Mouse (Mus musculus): Measurements from ENCODE around the gene Rbm4.

Gene Rbm4

DNA sequence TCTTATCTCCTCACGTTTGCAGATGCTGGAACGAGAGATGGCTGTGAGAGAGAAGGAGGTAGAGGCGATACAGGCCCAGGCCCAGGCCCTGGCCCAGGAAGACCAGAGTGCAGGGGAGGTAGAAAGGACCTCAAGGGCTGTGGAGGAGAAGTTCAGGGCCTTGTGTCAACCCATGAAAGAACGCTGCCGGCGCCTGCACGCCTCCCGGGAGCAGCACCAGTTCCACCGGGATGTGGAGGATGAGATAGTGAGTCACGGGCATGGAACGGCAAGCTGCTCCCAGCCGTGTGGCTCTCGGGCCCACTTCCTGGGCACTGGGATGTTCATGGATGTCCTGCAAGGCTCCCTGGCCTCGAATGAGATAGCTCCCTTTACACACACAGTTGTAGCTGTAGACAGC lies 49.7 kb downstream of the Rbm4 start:
- in situ Hi-C loops (cut with MboI; ENCODE audit: unreplicated experiment in 2 of 2): loop anchor here (5.0 kb wide), 2 partner anchors 112 to 247 kb away; partner anchors contain the start of gene 2010003K11Rik (in 2 of the 2)

DNA sequence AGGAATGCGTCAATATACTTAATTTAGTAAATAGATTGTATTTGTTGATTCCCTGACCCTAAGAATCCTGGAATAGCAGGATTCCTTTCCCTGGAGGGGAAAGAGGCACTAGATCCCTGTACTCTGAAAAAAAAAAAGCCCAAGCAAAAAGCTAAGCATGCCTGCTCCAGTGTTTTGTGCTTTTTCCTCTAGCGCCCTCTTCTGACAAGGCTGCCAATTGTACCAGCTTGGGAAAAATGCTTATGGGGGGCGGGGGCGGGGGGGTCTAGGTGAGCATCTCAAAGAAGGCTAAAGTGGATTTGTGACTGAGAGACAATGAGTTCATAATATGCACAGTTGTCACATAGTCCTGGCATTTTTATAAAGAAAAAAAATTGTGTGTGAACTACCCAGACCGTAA lies 50.2 kb downstream of the Rbm4 start:
- in situ Hi-C loops (cut with MboI; ENCODE audit: unreplicated experiment in 2 of 2): loop anchor here (5.0 kb wide), 2 partner anchors 111 to 246 kb away; partner anchors contain the start of gene 2010003K11Rik (in 2 of the 2)

DNA sequence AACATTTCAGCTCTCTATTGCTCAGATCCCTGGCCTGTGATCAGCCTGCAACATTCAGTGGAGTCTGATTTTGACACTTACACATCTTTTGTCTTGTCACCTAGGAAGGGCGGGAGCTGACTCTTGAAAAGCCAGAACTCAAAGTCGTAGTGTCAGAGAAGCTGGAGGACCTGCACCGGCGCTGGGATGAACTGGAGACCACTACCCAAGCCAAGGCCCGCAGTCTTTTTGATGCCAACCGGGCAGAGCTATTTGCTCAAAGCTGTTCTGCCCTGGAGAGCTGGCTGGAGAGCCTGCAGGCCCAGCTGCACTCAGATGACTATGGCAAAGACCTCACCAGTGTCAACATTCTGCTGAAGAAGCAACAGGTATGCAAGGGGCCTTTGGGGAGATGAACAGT lies 51.5 kb downstream of the Rbm4 start:
- in situ Hi-C loops (cut with MboI; ENCODE audit: unreplicated experiment in 2 of 2): loop anchor here (5.0 kb wide), 2 partner anchors 110 to 245 kb away; partner anchors contain the start of gene 2010003K11Rik (in 2 of the 2)

DNA sequence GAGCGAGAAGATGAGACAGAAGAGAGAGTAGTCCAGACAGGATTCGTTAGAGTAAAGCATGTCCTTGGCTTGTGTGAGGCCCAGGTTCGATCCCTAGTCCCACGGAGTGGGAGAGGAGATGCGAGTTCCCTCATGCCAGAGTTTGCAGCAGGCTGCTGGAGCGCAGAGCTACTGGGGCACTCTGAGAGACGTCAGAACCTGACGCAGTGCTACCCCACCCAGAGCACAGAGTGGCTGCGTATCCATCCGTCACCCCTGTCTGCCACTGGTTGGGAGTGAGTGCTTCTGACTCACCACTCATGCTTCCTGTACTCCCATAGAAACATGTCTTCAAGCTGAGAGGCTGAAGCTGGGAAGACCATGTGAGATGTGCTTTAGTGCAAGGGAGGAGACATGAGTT lies 52.2 kb downstream of the Rbm4 start:
- in situ Hi-C loops (cut with MboI; ENCODE audit: unreplicated experiment in 2 of 2): loop anchor here (5.0 kb wide), 2 partner anchors 109 to 244 kb away; partner anchors contain the start of gene 2010003K11Rik (in 2 of the 2)

DNA sequence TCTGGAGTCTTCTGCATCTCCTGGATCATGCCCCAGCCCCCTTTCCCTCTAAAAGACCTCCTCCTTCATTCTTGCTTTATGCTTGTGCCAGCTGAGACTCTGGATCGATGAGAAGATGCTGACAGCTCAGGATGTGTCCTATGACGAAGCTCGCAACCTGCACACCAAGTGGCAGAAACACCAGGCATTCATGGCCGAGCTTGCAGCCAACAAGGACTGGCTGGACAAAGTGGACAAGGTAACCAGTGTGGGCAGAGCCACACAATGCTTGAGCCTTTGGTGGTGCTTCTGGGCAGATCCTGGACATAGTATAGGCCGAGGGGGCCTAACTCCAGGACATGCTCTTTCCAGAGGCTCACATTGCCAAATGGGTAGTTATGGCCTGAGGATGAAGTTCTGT lies 53.9 kb downstream of the Rbm4 start:
- in situ Hi-C loops (cut with MboI; ENCODE audit: unreplicated experiment in 2 of 2): loop anchor here (5.0 kb wide), 2 partner anchors 107 to 242 kb away; partner anchors contain the start of gene 2010003K11Rik (in 2 of the 2)

DNA sequence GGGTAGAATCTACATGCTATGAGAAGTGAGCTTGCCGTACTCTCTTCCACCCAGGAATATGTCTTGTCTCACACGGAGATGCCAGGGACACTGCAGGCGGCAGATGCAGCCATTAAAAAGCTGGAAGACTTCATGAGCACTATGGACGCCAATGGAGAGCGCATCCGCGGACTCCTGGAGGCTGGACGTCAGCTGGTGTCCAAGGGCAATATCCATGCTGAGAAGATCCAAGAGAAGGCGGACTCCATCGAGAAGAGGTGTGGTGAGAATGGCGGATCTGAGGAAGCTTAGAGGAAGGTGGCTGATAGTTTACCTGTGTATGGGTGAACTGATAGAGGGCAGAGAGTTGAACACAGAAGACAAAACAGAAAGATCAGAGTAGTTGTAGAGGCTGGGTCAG lies 54.6 kb downstream of the Rbm4 start:
- in situ Hi-C loops (cut with MboI; ENCODE audit: unreplicated experiment in 2 of 2): no loop called here

DNA sequence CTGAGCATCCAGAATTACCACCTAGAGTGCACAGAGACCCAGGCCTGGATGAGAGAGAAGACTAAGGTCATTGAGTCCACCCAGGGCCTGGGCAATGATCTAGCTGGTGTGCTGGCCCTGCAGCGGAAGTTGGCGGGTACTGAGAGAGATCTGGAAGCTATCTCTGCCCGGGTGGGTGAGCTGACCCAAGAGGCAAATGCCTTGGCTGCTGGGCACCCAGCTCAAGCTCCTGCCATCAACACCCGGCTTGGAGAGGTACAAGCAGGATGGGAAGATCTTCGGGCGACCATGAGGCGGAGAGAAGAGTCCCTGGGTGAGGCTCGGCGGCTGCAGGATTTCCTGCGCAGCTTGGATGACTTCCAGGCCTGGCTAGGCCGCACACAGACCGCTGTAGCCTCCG lies 55.8 kb downstream of the Rbm4 start:
- in situ Hi-C loops (cut with MboI; ENCODE audit: unreplicated experiment in 2 of 2): no loop called here
